Mouse (Mus musculus) bone marrow macrophage, adult 2 months (primary cell): ENCODE measurements around the gene Gtf2i.

ENCODE experiments used
- CTCF ChIP-seq: IDR thresholded peaks from 2 replicates; pipeline ENCODE4 v1.5.1; 2012; ENCODE audit warnings: low read depth, mild to moderate bottlenecking, low read length, moderate library complexity
- POLR2A ChIP-seq: IDR thresholded peaks from 2 replicates; pipeline ENCODE4 v1.6.1; 2012; ENCODE audit warnings: mild to moderate bottlenecking, low read depth, low read length, borderline replicate concordance

- TF ChIP-seq CTCF (no peak), POLR2A (no peak)
These were observed 14.8 kb upstream of the Gtf2i start for GRCm38 (mm10) chr5:134329311-134329710.
